Mouse (Mus musculus) cerebellum, postnatal 25 days (tissue): ENCODE measurements at regions not wholly inside any gene's neighbourhood (a gene's known extent, or its start where the extent isn't known, plus 50 kb on each side); places are given as distances from the start of the nearest gene placed in this dataset.

Source experiments
- DNase-seq, 2 experiments: peaks; one replicate each; pipeline ENCODE4 v3.0.0; 2021; ENCODE audit warnings: mixed read lengths in 2 of 2

DNA sequence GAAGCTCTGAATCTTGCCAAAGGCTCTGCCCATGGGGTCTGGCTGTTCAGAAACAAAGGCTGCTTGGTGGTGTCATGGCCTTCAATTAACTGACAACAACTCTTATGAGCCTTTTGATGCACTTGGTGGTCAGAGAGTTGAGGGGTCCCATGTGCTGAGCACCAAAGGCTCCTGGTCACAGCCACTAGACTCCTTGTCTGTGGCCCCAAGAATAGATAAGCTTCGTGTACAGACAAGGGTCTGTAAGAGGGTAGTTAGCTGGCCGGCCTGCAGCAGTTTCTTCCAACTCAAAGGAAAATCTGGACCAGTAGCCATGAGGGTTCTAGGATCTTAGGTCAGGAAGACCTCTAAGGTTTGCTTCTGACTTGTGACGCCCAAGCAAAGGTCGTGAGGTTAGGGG is 421.9 kb downstream of the Cd83 start:
- no peak for DNase-seq

DNA sequence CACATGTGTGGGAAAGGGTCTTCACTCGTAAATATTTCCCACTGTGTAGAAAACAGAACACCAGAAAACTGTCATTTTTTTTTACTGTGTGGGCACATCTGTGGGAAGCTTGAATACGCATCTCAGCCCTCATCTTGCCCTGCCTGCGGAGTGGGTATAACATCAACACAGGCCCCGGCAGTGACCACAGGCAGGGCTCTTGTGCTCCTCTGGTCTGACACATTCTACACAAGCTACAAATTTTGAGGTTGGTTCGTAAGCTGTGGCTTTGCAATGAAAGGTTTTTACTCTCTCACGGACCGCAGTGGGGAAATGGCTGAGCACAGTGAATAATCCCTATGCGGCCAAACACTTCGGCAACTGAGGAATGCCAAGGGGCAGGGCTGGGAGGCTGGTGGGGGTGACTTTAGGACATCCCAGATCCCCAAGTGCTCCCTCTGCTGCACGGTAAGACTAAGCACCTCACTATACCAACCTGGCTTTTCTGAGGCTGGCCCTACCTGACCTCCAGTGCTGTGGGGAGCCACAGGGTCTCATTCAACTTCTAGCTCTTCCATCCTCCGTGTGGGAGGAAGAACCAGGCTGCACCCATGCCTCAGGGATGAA is 422.9 kb downstream of the Cd83 start:
- peak in 1 of 2 experiments; percentile 12 for DNase-seq

DNA sequence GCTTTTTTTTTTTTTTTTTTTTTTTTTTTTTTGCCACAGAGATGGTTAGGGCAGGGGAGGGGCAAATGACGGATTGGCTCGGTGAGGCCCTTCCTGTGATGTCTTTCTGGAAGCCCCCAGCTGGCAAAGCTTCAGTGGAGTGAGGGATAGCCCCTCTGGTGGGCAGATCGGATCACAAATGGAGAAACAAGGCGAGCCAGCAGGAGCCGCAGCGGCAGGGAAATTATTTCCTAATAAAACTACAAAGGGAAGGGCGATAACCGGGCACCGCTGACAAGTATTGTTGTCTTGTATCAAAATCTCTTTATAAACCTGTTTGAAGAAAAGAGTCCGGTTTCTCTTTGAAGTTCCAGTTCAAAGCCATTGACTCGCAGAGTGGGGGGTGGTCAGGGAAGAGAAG is 424.5 kb downstream of the Cd83 start:
- no peak for DNase-seq

DNA sequence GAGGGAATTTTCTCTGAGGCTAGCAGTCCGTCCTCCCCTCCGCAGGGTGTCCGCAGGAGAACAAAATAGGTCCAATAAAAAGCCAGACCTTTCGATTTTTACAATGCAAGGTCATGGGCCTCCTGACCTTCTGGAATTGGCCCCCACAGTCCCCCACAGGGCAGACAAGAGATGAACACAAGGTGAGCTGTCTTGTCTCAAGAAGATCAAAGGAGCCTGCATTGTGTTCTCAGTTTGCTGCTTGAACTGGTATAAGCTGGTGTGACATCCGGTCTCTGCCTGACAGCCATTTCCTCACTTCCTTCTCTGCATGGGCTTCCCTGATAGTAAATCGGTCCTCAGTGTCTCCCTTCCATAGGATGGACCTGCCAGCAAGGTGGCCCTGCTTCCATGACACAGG is 425.5 kb downstream of the Cd83 start:
- DNase-seq = no peak

DNA sequence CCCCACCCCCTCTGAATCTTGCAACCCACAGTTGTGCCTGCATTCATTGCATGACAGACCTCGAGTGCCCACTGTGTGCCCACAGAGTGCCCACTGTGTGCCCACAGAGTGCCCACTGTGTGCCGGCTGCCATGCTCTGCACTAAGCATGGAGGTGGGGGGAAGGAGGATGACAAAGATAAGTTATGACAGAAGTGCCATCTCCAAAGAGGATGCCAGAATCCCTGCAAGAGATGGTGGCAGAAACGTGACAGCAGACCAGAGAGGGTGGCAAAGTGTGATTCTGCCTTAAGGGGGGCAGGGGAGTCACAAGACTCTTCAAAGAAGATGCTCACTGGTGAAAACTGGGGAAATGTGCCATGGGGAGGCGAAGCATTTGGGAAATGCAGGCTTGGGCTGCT is 427.8 kb downstream of the Cd83 start:
- DNase-seq = no peak

DNA sequence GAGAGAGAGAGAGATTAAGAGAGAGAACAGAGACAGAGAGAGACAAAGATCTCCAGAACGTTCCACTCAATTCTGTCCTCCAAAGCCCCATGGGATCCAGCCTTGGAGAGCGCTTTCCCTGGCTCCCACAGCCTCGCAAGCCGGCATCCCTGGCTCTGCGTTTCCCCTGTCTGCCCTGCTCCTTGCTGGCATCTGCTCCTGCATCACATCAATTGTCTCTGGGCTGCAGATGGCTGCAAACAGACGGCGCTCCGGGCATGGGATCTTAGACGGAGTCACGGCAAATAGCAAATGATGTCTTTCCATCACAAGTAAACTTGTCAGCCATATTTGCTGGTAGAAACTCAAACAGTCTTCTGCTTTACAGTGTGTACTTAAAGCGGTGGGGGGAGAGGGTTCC is 428.4 kb downstream of the Cd83 start:
- peak; percentile 55 to 70 for DNase-seq

DNA sequence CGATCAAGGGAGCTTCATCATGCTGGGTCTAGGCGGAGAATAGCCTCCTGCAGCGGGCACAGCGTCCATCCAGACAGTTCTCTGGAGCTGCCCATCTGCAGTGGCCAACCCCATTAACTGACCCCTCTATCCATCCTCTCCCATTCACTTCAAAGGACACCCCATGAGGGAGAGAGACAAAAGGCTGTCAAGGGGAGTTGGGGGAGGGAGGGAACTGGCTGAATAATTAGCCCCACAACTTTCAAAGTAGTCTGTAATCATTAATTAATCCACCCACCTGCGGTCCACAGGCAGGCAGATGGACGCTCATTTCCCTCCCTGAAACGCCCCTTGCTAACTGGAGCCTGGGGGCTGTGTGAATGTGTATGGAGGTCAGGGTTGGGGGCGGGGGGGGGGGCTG is 433.7 kb downstream of the Cd83 start:
- no peak for DNase-seq

DNA sequence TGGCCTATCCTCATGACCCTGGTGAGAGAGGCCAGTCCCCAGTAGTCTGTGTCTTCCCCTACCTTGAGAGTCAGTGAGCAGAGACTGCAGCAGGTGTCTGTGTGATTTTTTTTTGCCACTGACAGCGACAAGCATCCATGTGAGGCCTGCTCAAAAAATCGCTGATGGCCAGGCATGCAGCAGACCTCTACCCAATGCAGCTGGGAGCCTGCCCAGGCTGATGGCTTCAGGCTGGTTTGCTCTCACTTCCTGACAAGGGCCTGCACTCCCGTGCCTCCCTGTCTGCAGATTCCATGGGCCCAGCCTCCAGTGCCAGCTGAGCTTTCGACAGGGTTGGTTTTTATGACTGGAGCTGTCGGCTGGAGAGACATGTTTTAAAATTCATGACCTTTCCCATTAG is 437.1 kb downstream of the Cd83 start:
- peak in 1 of 2 experiments; percentile 41 for DNase-seq

DNA sequence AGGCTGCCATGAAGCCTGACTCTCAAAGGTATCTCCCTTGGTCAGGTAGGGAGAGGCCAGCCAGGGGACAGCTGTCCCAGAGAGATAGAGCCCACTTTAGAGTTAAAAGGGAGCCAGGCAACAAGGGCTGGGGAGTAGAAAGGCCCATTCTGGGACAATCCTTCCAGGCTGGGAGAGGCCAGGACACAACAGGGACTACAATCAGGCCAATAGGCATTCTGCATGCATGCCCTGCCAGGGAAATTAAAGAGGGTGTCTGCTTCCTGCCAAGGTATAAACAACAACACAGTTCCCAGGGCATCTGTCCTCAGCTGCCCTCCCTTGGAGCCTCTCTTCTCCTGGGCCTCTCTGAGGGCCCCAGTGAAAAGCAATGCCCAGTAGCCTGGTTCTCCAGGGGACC is 437.8 kb downstream of the Cd83 start:
- peak; percentile 40 to 50 for DNase-seq

DNA sequence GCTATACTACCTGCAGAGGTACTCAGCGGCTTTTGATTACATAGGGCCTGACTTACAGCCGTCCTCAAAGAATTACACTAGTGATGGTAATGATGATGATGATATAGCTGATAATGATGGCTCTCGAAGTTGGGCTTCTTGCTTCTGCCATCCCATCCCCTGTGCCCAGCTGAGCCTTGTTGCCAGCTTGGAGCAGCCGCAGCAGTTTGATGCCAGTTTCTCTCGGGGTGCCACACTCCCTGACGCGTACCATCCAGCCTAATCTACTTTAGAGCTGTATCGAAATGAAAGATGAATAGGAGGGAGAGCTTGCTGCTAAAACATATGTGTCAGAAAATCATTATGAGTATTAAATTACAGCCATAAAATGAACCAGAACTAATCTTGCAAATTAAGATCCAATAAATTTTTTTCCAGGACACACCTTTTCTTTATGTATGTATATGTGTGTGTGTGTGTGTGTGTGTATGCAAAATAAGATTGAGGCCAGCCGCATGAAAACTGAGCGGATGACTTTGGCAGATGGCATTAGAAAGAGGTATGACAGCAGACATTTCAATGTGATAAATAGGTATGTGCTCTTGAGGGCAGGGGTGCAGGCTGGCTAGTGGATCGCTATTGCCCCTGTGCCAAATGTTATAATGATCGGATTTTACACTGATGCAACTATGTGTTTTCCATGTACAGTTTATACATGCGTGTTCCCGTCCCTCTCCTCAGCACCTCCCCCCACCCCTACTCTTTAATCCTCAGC is 443.3 kb downstream of the Cd83 start:
- DNase-seq = peak in 1 of 2 experiments; percentile 39

DNA sequence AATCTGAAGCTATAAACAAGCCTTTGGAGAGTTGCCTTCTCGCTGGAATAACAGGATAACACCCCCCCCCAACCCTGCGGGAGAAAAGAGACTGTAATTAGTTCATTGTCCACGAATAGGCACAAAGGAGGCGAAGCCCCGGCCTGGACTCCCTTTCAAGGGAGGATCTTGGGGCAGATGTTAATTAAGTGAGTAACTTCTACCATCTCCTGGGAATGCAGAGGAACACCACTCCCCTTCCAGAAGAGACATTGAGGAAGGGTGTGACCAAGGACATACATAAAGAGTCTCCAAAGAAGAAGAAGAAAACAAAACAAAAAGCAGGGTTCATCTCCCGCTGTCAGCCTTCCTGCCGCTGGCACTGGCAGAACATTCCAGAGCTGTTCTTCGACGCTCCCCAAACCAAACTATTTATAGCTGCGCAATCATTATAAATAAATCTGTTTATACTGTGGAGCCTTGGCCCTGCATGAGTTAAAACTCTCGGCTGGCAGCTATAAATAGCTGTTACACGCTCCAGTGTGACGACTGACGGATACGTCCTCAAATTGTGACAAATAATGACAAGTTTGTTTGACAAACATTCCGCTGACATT is 444.1 kb downstream of the Cd83 start:
- DNase-seq = no peak

DNA sequence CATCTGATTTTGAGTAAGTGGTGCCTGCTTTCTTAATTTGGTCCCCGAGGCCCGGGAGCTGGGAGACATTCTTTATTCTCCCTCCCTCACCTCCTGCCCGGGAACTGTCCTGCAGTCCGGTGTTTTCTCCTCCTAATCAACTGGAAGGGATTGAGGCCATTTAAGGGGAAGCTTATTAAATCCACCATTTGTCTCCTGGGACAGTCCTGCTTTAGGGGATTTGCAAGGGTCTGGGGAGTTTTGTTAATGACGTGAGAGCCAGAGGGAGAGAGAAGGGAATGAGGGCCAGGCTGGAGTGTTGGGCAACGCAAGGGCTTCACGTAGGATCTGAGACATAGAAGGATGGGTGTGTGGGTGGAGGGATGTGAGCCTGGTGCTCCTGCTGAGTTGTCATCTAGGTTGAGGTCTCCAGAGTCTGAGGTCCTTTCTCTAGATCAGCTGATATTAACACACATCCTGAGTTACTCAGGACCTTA is 444.6 kb downstream of the Cd83 start:
- no peak for DNase-seq

DNA sequence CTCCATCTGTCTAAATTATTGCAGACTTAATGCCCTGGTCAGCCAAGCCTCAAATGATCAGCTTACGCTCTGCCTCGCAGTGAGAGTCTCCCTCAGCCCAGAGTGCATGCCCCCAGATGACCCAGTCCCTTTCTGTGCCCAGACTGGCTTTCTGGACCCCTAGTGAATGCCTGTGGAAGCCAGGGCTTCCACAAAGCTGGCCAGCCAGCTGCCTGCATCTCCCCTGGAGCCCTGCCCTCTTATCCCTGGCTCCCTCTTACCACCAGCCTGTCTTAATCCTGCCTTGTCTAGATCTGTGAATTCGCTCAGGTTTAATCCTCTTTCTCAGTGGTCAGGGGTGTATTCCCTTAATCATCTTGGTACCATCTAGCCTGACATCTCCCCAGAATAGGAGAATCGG is 446.8 kb downstream of the Cd83 start:
- DNase-seq = no peak

DNA sequence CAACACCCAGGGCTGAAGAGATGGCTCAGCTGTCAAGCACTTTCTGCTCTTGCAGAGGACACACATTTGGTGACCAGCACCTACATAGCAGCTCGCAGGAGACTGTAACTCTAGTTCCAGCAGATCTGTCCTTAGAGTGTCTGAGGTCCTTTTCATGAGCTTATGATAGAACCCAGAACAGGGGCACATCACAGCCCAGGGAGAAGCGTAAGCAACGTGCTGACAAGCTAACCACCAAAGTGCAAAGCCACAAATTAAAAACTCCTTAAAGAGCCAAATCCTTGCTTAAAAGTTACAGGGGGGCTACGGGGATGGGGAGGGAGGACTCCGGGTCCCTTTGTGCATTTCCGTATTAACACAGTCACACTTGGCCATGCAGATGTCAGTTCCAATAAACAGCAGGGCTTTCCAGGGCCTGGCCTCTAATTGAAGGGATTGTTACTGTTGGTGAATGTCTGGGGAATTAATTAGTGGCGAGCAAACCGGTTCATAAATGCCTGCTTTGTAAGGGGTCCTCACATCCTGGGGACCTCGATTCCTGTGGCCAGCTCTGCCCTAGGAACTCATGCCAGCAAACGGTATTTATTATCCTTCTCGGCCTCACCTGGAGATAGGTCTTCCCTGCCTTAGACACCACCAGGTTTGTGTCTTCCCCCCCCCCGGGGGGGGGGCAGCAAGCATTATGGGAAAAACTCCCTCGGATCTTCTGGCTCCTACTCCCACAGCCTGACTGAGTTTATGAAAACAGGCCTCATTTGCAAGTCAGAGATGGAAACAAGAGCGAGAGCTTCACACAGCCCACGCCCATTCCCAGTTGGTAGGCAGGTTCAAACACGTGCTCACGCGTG is 447.5 kb downstream of the Cd83 start:
- no peak for DNase-seq

DNA sequence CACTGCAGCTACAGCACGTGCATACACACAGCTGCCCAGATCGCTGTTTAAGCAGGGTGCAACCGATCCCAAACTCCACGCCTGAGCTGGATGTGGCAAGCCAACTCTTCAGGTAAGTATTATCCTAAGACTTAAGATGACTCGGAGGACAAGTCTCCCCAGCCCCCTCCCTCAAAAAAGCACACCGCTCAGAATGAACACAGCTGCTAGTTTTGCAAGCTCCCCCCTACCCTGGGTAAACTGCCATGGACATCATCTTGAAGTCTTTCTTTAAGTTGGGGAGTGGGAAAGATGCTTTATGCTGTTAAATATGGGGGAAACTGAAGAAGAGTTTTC is 448.1 kb downstream of the Cd83 start:
- DNase-seq = no peak

DNA sequence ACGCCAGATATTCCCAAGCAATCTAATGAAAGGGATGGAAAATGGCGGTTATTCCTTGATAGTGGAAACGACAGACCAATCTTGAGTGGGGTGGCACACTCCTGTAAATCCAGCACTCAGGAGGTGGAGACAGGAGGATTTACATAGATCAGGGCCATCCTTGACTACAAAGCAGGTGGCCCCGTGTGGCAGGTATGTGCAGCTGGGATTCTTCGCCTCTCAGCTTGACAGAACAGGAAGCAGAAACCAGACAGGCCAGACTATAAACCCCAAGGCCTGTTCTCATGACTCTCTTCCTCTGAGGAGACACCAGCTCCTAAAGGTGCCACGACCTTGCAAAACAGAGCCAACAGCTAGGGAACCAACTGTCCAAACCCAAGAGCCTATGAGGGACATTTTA is 449.7 kb downstream of the Cd83 start:
- DNase-seq = no peak

DNA sequence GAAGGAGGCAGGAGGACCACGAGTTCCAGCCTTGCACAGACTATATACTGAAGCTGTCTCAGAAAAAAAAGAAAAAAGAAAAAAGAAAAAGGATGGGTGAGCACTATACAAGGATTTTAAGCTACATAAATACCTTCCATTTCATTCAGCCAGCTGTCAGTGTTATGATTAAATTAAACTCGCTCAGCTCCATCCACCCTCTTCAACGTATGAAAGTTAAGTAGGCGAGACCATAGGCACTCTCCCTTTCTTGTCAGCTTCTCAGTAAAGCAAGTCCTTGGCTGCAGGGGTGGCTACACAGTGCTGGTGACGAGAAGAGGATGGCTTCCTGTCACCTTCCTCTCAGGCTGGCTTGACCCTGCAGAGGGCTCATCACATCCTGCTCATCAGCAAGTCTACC is 450.7 kb downstream of the Cd83 start:
- DNase-seq = no peak

DNA sequence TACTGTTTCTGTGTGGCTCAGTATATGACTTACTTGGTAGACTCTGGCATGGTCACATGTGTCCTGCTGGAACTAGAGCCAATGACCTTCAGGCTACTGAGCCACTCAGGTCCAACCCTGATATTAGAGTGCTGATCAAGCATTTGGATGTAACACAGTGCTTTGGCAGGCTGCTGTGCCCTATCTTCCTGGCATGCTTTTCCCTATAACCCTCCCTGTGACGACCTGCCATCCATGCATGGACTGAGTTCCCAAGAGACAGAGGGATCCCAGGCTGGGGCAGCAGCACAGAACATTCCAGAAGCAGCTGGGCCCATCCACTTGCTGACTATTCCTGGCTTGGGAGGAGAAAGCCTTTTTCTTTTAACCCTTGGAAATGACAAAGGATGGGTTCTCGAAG is 451.4 kb downstream of the Cd83 start:
- DNase-seq = no peak

DNA sequence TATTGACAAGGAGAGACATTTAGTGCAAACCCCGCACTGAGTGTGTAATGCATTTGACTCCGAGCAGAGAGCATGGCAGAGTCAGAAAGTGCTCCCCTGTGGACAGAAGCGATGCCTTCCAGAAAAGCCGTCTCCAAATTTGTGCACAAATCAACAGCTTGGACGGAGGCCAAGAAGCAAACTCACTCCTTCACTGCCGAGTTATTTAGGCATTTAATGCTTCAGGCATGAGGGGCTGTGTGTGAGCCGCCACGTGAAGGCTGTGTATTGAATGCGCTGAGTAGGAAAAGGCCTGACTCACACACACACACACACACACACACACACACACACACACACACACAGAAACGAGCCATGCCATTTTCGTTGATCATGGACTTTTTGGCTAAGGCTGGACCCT is 453.7 kb downstream of the Cd83 start:
- DNase-seq = peak; percentile 59 to 75

DNA sequence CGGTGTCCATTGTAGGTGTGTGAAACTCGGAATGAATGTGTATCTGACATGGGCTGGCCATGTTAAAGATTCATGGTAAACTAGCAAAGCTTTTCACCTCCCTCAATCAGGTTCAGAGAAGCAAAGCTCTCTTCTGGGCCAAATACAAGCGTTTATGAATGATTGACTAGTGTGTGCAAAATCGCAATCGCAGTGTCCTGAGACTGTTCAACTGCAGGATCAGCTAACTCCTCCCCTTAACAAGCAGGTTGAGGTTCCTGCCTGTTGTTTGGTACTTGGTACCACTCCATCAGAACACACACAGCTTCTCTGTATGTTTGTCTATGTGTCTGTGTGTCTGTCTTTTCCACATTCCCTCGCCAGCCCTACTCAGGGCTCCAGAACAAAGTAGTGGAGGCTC is 458.6 kb downstream of the Cd83 start:
- no peak for DNase-seq

DNA sequence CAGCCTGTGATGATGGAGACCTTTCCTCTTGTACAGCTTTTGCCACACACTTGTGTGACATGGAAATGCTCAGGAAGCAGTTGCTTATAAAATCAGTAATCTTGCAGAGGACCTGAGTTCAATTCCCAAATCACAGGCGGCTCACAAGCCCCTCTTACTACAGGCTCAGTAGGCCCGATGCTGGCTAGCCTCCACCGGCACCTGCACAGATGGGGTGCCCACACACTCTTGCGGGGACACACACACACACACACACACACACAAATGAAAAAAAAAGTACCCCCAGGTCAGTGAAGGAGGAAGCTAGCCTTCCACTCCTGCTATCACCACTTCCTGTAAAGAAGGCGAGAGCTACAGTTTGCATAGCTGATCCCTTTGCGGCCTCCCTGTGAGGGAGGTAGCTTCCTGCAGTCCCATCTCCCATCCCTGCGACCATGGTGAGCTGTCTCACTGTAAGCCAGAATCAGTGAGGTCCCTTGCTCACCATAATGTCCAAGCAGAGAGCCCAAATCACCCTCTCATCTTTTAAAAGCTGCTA is 462.2 kb downstream of the Cd83 start:
- DNase-seq = no peak

DNA sequence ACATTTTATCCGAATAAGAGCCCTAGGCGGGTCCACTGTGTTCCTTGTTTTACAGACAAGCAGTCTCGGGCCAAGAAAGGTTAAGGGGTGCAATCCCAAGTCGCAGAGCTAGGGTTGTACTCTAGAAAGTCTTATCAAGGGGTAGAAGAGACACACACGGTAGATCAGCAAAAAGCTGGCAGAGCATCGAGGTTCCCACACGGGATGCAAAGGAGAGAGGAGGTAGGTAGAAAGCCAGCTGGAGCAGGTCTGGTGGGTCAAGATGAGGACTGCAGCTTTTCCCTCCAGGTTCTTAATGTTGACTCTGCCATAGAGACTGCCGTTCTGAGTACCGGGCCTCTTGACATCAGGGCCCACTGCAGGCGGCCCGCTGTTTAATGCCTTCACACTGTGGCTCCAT is 463.3 kb downstream of the Cd83 start:
- no peak for DNase-seq

DNA sequence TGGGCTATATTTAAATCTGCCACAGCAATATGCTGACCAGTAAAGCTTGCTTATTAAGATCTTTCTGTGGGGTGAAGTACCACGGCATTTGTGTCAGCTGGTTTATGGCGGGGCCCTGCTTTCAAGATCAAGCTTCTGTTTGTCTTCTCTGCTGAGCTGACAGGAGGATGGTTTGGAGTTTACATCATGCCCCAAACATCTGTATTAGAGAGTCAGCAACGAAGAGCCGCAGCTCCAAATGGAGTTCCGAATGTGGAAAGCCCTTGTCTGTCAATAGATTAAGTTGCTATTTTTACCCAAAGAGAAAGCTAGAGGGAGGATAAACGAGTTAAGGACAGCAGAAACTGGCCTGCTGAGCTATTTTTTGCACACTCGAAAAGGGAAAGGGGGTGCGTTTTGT is 463.8 kb downstream of the Cd83 start:
- DNase-seq = no peak
